Mouse (Mus musculus): ENCODE data around the gene Fbxo10.

DNA sequence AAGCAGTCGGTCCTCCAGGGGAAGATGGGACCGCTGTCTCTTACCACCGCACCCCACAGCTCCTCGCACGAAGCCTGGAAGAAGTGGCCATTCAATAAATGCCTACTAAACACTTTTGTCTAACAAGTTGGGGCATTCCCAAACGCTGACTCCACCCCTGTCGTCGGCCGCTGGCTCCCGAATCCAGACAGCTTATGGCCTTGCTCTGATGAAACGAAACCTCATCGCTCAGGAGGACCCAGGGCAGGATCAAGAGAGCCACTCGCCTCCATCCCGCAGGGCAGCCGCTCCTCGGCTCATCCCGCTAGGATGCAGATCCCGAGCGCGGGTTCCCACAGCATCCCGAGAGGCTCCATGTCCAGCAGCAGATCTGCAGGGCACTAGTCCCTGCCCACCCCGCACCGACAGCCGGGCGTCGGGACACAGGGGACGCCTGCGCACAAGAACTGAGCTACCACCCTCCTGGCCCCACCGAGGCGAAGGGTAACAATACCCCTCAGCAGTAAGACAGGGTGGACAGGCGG is 72.8 kb downstream of the Fbxo10 start:
- no peak for TF ChIP-seq ZNF384 (IDR thresholded peaks at IDR 0.05; ENCODE audit: low read depth, low read length)
- no peak for TF ChIP-seq ZC3H11A (IDR thresholded peaks at IDR 0.05; ENCODE audit: borderline replicate concordance, low read depth, low read length)

Measured in ES-E14 (cell line).